Mouse (Mus musculus) monocyte, adult 5-6 weeks (primary cell): ENCODE measurements around the gene Pm20d2. TPM values are rescaled to one million over a fixed set of nuclear protein-coding genes. Genes with fewer than 3 reads are reported as not detected.

Experiments used
- ATAC-seq: fragments of 153-309, 156-312 bp; replicated peaks from 2 replicates; pipeline ENCODE4 v1.8.0; 2017; ENCODE audit warnings: mild to moderate bottlenecking; ENCODE audit not compliant: low TSS enrichment, insufficient number of reproducible peaks, severe bottlenecking, poor library complexity, low FRiP score
- total RNA-seq: library from RNA; stranded (forward); fragments of 200-1000, 200-491, 200-594 nt; gene quantifications from 3 replicates; pipeline ENCODE4 v1.2.3, GENCODE M21; 2017

Pm20d2 gene
- total RNA-seq: not detected in 3 replicates

- ATAC-seq: no peak
Measured at GRCm38 (mm10) chr4:33189735-33190036, at the start of gene Pm20d2. Gene Pm20d2 (minus strand): TSS chr4:33189737.

- ATAC-seq: no peak
Measured at GRCm38 (mm10) chr4:33230881-33231280, 41.3 kb upstream of the Pm20d2 start.

DNA sequence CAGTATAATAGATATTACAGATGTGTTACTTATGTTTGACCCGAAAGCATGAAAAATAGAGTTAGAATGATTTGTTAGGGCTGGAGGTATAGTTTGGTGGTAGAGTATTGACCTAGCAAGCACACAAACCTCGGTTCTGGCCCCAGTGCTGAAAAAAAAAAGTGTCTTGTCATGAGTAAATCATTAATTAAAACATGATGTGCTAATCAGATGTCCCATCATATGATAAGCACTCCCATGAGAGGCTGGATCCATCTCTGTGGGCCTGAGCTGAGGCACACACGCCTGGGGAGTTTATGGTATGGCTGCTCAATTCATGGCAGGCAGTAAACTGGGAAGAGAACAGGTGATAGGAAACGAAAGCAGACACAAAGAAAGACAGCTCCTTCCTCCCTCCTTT is 40.1 kb upstream of the Pm20d2 start:
- ATAC-seq: no peak

DNA sequence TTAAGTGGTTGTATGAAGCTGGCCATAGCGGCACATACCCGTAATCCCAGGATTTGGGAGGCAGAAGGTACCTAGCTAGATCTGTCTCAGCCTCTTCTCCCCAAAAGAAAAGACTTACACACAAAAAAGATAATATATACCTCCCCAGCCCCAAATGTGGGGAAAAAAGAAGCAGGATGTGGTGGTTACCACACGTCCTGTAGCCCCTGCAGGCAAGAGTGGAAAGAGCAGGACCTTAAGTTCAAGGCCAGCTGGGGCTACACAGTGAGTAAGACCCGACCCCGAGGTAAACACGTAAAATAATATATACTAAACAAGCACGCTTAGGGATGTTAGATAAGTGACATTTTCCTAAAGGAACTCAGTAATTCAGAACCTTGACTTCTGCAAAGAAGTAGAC is 37.6 kb upstream of the Pm20d2 start:
- no peak for ATAC-seq

GRCm38 (mm10) chr4:33224003-33224675 is 34.6 kb upstream of the Pm20d2 start:
- ATAC-seq: no peak

GRCm38 (mm10) chr4:33221847-33222246 is 32.3 kb upstream of the Pm20d2 start:
- ATAC-seq: no peak

DNA sequence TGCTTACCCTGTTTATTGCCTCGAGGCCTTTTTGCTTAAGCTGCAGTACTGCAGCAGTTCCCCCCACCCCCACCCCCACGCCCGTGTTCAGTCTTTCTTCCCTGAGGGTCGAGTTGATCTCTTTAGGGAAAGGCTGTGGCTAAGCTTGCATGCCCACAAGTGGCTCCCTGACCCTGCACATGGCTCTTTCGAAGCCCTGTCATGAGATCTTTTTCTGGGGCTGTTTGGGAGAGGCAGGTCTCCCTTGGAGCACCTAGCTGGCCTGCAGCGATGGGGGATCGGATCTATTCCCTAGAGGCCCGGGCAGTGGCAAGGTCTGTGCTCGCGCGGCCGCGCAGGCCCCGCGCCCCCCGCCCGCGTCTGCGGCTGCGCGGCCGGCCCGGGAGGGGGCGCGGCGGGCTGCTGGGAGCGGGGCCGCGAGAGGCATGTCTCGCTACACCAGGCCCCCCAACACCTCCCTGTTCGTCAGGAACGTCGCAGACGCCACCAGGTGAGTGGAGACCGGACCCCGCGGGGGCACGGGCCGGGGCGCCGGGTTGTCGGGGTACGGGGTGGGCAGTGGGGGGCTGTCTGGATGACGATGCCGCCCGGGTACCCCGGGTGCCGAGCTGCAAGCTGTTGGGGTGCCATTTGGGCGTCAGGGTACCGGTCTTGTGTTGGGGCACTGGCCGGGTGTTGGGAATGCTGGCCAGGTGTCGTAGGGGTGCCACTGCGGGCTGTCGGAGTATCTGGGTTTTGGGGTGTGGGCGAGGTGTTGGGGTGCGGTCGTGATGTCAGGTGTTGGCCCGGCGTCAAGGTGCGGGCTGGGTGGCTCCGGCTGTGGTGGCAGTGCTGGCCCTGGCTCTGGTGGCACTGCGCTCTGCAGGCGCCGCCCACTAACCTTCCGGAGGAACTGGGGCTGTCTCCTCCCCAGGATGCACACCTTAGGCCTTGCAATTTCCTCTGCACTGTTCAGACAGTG is 19.6 kb upstream of the Pm20d2 start, which contains the start of gene Srsf12:
Gene Srsf12, plus strand, starts transcription at position 111 of the 961 bp plus-strand sequence.
- ATAC-seq: no peak

DNA sequence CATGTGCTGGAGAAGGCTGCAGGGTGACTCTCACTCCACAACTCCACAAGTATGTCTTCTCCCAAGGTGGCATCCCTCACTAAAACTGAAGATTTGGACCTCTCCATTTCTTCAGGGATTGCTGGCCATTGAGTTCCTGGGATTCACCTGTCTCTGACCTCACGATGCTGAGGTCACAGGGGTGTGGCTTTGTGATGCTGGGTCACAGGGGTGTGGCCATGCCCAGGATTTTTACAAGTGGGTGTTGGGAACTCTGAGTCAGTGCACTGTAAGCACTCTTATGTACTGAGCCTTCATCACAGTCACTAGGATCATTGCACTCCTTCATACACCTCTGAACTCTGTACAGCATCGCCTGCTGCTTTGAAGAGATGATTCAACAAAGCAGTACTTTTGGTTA is 18.0 kb upstream of the Pm20d2 start:
- ATAC-seq: no peak

DNA sequence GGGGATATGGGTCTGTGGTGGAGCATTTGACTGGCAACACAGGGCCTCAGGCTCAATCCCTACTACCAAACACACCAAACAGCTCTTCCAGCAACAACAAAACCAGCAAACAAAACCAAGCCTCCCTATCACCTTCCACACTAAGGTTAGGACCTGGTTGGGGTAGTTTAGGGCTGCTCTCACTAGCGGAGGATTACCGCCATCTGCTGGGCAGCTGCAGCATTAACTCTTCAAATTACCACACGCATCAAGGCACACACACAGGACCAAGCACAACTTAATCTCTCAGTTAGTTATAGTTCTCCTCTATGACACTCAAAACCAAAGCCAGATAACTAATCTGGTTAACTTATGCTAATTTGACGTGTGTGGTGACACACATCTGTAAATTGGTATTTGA is 15.1 kb upstream of the Pm20d2 start:
- ATAC-seq: 0 out of 2 replicates have a peak, but pooled peaks have one; percentile 47

GRCm38 (mm10) chr4:33198117-33198516 is 8.6 kb upstream of the Pm20d2 start:
- no peak for ATAC-seq

- ATAC-seq: no peak
Measured at GRCm38 (mm10) chr4:33188781-33189734, 479 bp downstream of the Pm20d2 start.

DNA sequence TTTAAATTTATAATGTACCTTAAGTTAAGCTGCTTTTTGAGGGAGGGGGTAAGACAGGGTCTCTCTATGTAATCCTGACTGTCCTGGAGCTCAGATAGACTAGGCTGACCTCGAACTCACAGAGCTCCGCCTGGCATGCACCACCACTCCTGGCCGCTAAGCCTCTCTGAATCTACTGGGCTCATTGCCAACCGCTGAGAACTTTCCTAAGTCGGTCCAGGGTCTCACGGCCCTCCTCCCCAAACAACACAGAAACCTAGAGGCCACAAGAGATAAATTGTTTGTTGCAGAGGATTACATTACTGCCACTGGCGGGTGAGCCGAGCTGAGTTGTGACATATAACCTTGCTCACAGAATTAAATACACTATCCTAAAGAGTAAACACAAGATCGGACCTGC is 1.4 kb downstream of the Pm20d2 start:
- no peak for ATAC-seq

- ATAC-seq: no peak
Measured at GRCm38 (mm10) chr4:33183477-33183876, 6.1 kb downstream of the Pm20d2 start.

DNA sequence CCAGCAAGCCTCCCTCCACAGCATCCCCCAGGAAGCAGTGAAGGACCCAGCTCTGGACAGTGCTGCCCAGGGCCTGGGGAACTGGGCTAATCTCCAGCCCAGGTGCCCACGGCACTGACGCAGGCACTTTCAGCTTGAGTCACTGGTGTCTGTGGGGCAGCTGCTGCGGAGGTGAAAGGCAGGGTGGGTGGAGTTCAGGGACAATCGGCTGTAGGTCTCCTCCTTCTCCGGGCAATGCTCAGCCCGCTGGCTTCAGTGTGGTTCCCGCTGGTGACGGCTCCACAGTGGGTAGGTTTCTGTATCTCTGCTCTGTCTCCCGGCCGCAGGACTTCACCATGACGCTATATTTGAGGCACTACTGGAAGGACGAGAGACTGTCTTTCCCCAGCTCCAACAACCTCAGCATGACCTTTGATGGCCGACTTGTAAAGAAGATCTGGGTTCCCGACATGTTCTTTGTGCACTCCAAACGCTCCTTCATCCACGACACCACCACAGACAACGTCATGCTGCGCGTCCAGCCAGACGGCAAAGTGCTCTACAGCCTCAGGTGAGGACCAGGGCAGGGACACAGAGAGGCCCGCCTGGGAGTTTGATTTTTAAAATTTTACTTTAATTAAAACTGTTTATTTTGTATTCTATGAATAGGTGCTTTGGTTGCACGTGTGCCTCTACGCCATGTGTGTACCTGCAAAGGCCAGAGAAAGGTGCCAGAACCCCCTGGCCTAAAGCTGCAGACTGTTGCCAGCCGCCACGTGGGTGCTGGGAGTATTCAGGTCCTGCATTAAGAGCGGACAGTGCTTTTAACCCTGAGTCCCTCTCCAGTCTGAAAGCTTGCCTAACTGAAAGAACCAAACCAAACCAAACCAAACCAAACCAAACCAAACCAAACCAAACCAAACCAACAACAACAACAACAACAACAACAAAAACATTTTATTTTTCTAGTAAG is 37.2 kb downstream of the Pm20d2 start:
- ATAC-seq: no peak

DNA sequence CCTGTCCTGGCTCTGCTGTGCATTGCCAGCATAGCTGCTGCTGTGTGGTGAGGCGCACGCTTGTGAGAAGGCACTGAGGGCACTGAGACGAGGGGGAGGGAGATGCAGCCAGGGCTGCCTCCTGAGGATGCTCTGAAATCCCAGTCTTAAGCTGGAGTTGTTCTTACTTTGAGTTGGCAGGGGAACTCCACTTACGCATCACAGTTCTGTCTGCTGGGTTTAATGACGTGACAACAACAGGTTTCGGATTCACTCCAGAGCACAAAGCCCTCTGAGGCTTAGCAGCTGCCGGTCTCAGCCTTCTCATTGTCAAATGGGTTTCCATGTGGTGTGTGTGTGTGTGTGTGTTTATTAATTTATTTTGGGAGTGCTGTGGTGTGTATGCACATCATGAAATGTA is 40.4 kb downstream of the Pm20d2 start:
- no peak for ATAC-seq

GRCm38 (mm10) chr4:33147825-33148224 is 41.7 kb downstream of the Pm20d2 start:
- no peak for ATAC-seq

DNA sequence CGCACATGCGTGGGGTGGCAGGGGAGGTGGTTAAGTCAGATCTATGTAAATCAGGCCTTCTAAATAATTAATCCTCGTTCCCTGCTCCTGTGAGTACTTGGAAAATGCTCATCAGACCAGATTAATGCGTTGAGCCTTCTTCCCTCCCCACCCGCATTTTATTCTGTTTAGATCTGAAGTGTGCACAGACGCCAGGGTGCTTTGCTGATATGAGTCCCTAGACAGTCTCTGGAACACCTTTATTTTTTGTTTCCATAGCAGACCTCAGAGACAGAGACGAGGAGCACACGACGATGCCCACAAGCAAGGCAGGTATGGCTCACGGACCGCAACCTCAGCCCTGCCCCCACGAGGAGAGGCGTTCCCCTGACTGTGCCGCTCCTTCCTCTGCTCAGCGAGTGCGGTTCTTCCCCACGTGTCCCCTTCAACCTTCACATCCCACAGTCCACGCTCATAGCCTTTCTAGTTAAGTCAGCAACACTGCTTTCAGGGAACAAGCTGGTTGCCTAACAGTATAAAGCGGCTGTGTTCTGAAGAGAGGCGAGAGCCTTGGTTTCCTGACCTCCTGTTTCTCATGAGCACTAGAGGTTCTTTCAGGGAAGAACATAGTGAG is 42.8 kb downstream of the Pm20d2 start:
- no peak for ATAC-seq

- ATAC-seq: no peak
Measured at GRCm38 (mm10) chr4:33132221-33132620, 57.3 kb downstream of the Pm20d2 start, which contains the start of gene Gabrr1. Gene Gabrr1 (plus strand): TSS chr4:33132521.
